Mouse (Mus musculus) gonadal fat pad, adult 2 months (tissue): ENCODE data around the gene Ccdc43. TPM values are rescaled to one million over a fixed set of nuclear protein-coding genes. Genes with fewer than 3 reads are reported as not detected.

Experiments
- DNase-seq: peaks from one replicate; pipeline ENCODE4 v3.0.0-alpha.2; 2012; ENCODE audit warnings: low read depth
- polyA plus RNA-seq: library from polyadenylated mRNA; depleted of rRNA; stranded (reverse); fragments of >200 nt; gene quantifications from 2 replicates; pipeline ENCODE4 v1.2.3, GENCODE M21; 2012; rRNA removed

Ccdc43 gene
- polyA plus RNA-seq, 1 experiment = 7.0 TPM

DNA sequence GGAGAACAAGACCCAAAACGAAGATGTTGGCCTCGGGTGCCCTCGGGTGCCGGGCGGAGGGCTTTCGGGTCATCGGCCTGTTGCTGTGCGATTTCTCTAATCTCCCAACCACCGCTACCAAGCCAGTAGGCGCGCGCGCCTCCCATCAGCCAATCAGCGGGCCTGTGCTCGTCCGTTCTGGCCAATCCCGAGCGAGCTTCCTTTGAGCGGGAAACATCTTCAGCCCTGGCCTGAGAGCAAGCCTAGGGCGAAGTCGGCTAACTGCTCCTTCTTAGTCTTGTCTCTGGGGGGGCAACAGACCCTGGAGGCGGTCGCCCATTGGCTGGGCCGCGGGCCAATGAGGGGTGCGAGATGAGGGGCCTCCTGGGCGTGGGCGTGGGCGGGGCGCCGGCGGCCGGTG lies 32.4 kb downstream of the Ccdc43 start:
- DNase-seq = no peak

DNA sequence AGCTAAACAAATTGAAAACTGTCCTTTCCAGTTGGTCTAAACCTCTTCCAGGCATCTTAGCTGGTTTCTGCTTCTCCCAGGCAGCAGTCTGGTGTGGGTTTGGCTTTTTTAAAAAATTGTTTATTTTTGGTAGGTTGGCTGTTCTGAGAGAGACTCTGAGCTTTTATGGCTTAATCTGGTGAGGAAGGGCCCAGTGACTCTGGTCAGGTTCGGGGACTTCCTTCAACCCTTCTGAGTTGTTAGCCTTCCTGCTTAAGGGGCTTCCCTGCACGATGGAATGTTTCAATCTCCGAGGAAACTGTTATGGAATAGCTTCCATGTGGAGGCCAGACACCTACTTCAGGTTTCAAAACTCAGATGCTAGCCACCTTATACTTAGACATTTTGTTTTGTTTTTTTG lies 34.2 kb downstream of the Ccdc43 start, which contains the start of gene Meioc:
Gene Meioc, plus strand, starts transcription at position 301 of the 400 bp plus-strand sequence.
- no peak for DNase-seq

DNA sequence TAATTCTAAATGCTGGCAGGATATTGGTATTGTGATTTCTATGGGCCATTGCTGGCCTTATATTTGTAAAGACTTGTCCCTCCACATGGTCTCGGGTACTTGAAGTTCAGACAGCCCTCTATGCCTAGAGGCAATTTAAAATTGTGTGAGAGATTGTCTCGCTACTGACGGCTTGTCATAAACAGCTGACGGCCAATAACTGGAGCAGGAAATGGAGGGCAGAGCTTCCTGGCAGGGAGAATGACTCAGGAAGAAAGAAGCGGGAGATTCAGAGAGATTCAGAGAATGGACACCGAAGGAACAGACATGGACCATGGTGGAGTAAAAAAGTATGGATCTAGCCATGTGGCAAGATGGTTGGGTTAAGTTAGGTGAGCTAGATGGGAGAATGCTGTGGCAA lies 40.7 kb downstream of the Ccdc43 start:
- DNase-seq = no peak

DNA sequence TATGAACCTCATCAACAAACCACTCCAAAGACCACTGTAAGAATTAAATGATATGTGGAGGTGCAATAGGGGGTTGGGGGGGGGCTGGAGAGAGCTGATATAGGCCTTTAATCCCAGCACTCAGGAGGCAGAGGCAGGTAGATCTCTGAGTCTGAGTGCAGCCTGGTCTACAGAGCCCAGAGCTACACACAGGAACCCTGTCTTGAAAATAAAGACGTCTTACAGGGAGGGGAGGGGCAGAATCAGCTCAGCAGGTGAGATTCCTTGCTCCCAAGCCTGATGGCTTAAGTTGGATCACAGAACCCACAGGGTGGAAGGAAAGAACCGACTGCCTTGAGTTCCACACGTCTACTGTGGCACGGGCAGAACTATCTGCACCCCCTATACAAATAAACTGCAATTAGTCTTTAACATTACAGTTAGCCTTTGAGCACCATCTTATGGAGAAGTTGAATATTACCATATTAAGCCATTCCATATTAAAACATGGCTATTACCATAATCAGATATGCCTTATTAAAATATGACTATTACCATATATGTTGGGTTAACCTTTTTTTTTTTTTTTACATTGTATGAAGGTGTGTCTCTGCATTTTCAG lies 41.2 kb downstream of the Ccdc43 start:
- no peak for DNase-seq

DNA sequence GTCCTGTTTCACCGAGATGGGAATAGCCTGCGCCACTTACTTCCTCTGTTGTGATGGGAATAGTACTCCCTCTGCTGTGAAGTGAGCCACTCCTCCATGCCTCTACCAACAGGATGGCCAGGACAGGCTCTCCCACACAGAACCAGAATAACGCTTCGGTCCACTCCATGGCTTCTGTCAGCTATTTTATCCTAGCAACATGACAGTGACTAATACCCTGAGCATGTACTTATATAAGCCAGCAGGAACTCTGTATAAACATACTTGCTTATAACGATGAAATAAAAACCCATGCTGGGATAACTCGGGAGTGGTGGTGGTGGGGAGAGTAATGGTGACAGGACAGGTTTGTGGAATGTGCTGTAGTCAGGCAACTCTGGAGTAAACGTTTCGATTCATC lies 41.7 kb downstream of the Ccdc43 start:
- DNase-seq = no peak

DNA sequence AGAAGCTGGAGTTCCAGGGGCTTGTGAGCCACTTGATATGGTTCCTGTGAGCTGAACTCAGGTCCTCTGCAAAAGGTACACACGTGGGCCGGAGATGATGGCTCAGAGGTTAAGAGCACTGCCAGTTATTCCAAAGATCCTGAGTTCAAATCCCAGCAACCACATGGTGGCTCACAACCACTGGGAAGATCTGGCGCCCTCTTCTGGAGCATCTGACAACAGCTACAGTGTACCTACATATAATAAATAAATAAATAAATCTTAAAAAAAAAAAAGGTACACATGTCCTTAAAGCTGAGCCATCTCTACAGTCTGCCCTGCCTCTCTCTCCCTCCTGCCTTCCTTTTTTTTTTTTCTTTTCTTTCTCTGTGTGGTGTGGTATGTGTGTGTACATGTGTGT lies 44.7 kb downstream of the Ccdc43 start:
- no peak for DNase-seq

DNA sequence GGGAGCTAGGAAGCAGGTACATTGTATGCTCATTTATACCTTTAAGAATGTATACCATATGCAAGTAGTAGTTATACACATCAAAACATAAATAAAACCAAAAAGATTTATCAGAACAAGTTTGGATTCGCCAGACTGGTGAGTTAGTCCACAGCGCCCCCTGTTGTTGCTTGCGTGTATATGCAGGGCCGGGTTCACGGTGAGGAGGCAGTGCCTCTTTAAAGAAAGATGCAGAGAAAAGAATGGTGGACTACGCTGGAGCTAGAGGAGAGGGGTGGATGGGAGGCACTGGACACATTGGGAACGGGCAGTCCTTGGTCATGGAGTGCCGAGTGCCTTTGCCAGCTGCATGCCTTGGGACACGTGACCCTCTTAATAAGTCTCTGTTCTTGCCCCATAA lies 46.2 kb downstream of the Ccdc43 start:
- no peak for DNase-seq

DNA sequence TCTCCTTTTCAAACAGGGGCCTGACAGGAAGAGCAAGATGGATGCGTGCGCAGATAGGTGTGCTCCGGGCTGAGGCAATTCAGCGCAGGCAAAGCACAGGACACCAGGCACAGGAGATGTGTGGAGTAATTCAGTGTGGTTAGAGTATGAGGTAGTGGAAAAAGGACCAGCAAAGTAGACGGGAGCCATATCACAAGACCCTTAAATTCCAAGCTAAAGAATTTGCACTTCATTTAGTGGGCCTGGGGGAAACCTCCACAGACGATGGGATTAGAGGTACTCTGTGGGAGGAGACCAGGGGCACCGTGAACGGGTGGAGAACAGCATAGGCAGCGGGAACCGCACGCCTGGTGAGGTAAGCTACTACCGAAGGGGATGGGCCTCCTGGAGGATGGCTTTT lies 49.7 kb downstream of the Ccdc43 start:
- DNase-seq = no peak

DNA sequence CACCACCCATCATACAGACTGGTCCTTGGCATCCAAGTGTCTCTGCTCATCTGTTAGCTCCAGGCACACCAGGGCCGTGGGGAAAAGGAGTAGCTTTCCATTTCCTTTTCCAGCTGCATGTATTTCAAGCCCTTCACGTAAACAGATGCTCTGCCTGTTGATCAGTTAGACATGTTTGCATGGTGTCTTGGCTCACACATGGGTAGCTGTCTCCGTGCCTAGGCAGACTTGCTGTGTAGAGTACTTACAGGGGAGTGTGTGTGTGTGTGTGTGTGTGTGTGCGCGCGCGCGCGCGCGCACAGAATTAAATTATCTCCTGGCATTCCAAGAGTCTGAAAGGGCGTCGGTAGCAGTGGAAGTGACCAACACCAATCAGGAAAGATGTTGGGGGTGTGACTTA lies 51.4 kb downstream of the Ccdc43 start:
- DNase-seq = no peak

DNA sequence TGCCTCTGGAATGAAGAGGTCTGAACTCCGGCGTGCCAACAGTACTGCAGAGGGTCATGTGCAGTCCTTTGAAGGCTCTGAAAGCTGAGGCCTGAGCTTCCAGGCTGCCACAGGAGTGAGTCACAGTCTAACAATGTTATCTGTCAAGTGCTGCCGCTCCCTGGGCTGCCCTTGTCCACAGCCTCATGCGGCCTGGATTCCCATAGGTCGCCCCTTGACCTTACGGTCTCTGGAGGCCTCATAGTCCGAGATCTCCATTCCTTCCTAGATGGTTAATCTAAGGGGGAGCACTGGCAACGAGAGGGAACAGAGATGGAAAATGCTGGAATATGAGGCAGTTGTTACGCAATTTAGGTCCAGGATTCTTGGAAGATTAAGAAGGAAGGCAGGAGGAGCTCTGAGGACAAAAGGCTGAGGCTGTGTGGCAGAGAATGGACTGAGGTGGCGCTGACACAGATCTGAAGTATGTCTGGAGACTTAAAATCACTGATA lies 53.6 kb downstream of the Ccdc43 start:
- no peak for DNase-seq

DNA sequence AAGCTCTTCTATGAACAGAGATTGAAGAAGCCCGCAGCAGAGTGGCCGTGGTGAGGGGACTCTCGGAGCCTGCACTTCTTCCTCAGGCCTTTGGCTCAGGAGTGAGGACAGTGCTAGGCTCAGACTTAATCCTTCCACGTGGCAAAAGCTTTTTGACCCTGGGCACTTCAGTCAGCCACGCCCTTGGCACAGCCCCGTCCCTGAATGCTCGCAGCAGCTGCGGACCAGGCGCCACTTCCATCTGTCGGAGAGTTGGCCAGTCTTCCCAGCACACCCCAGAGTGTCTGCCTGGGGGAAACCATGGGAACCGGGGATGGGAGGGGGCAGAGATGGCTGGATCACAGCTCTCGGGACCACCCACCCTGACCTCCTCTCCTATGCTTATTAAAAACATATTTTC lies 60.7 kb downstream of the Ccdc43 start:
- no peak for DNase-seq

Other genes with a start within 250 kb of the Ccdc43 start
- 18.0 and 20.6 TPM in 2 replicates for gene Itga2b, start 227.7 kb downstream of the Ccdc43 start, polyA plus RNA-seq
- 12.6 and 13.3 TPM in 2 replicates for gene Gpatch8, start 141.4 kb downstream of the Ccdc43 start, polyA plus RNA-seq
- 2.4 and 2.8 TPM in 2 replicates for gene Gm11627, start 118.3 kb downstream of the Ccdc43 start, polyA plus RNA-seq
- gene Fzd2, start 93.4 kb downstream of the Ccdc43 start, polyA plus RNA-seq = 17.3 and 18.7 TPM in 2 replicates
- gene Meioc, start 34.1 kb downstream of the Ccdc43 start, polyA plus RNA-seq = 0.23 TPM in 1 of 2 replicates, not detected in the other
- gene Adam11, start 63.7 kb upstream of the Ccdc43 start, polyA plus RNA-seq = 3.9 and 4.1 TPM in 2 replicates
- gene Gjc1, start 121.9 kb upstream of the Ccdc43 start, polyA plus RNA-seq = 13.6 and 14.7 TPM in 2 replicates
- 8.6 and 9.9 TPM in 2 replicates for gene Higd1b, start 138.1 kb upstream of the Ccdc43 start, polyA plus RNA-seq
- 74.1 and 82.2 TPM in 2 replicates for gene Eftud2, start 183.2 kb upstream of the Ccdc43 start, polyA plus RNA-seq
- 0.71 and 0.73 TPM in 2 replicates for gene Ccdc103, start 183.4 kb upstream of the Ccdc43 start, polyA plus RNA-seq
- 0.08 and 0.16 TPM in 2 replicates for gene Fam187a, start 187.4 kb upstream of the Ccdc43 start, polyA plus RNA-seq
- 0.32 and 0.37 TPM in 2 replicates for gene Gfap, start 203.1 kb upstream of the Ccdc43 start, polyA plus RNA-seq
- 1.2 TPM in 2 replicates for gene Kif18b, start 227.3 kb upstream of the Ccdc43 start, polyA plus RNA-seq
- 0.27 and 0.36 TPM in 2 replicates for gene C1ql1, start 248.9 kb upstream of the Ccdc43 start, polyA plus RNA-seq